Mouse (Mus musculus) bone marrow, adult 2 months (tissue): ENCODE data around the gene Serpina10. TPM values are rescaled to one million over a fixed set of nuclear protein-coding genes. Genes with fewer than 3 reads are reported as not detected.

ENCODE experiments used
- H3K27ac ChIP-seq: fragments of 200-500 bp; 2 replicates; pipeline ENCODE4 v1.5.1; 2012; ENCODE audit warnings: low read depth, mild to moderate bottlenecking, control low read depth, inconsistent platforms, low read length; ENCODE audit not compliant: control insufficient read depth, poor library complexity, insufficient read depth
- H3K4me1 ChIP-seq: fragments of 200-500 bp; 2 replicates; pipeline ENCODE4 v1.6.1; 2011; ENCODE audit warnings: low read length; ENCODE audit not compliant: control insufficient read depth, insufficient read depth
- H3K4me3 ChIP-seq: fragments of 200-500 bp; replicated peaks from 2 replicates; pipeline ENCODE3; 2011; ENCODE audit warnings: mild to moderate bottlenecking, low read depth, low read length, control low read depth; ENCODE audit not compliant: control insufficient read depth
- CTCF ChIP-seq: fragments of 200-500 bp; IDR thresholded peaks from 2 replicates; pipeline ENCODE4 v1.5.1; 2011; ENCODE audit warnings: low read length, control low read depth; ENCODE audit not compliant: control insufficient read depth, insufficient read depth
- POLR2A ChIP-seq: fragments of 200-500 bp; IDR thresholded peaks from 2 replicates; pipeline ENCODE4 v1.6.1; 2011; ENCODE audit warnings: low read depth, mild to moderate bottlenecking, control low read depth, low read length, borderline replicate concordance; ENCODE audit not compliant: control insufficient read depth
- WGBS: fragments of 180-500 bp; shearing (Covaris S2); methylation state at CpG from one replicate; pipeline ENCODE4 v1.1.7; 2018; 5-methylcytosine and 5-hydroxymethylcytosine counted together
- polyA plus RNA-seq: library from polyadenylated mRNA; stranded (reverse); fragments of >200 nt; gene quantifications from 2 replicates; pipeline ENCODE4 v1.2.4, GENCODE M21; 2011; ENCODE audit warnings: low replicate concordance; ENCODE audit not compliant: missing spikeins, insufficient read depth, insufficient read length

Gene Serpina10
- polyA plus RNA-seq, 1 experiment = 0.82 TPM

- WGBS = 79% methylated on average over 3 of the region's 3 CpGs
Measured at GRCm38 (mm10) chr12:103643818-103644217, 12.6 kb upstream of the Serpina10 start.

GRCm38 (mm10) chr12:103643336-103643735, 12.1 kb upstream of the Serpina10 start:
- TF ChIP-seq CTCF (peak; percentile 50), POLR2A (no peak)
- 0% methylated on average over 2 of the region's 2 CpGs for WGBS
- H3K4me3 ChIP-seq = no peak overlapping the region
- no peak overlapping the region for H3K27ac ChIP-seq
- H3K4me1 ChIP-seq = no peaks in the 10 kb centered on the region

More at GRCm38 (mm10) chr12:103643818-103644217, 12.6 kb upstream of the Serpina10 start:
- TF ChIP-seq POLR2A = no peak
- no peak for TF ChIP-seq CTCF
- no peaks in the 10 kb centered on the region for H3K4me1 ChIP-seq
- no peak overlapping the region for H3K4me3 ChIP-seq
- H3K27ac ChIP-seq = no peak overlapping the region

GRCm38 (mm10) chr12:103635846-103636245, 4.6 kb upstream of the Serpina10 start:
- H3K27ac ChIP-seq = no peak overlapping the region
- no peak overlapping the region for H3K4me3 ChIP-seq
- TF ChIP-seq CTCF (no peak), POLR2A (no peak)
- 68% methylated on average over 2 of the region's 2 CpGs for WGBS
- no peaks in the 10 kb centered on the region for H3K4me1 ChIP-seq

GRCm38 (mm10) chr12:103634430-103634829, 3.2 kb upstream of the Serpina10 start:
- Histone ChIP-seq H3K4me1 (no peaks in the 10 kb centered on the region), H3K4me3 (no peak overlapping the region), H3K27ac (no peak overlapping the region)
- 65% methylated on average over 2 of the region's 2 CpGs for WGBS
- TF ChIP-seq POLR2A = no peak

- Histone ChIP-seq H3K27ac (no peak overlapping the region), H3K4me3 (no peak overlapping the region), H3K4me1 (no peaks in the 10 kb centered on the region)
- WGBS = 70% methylated on average over 10 of the region's 10 CpGs
- TF ChIP-seq POLR2A (no peak), CTCF (no peak)
Measured at GRCm38 (mm10) chr12:103616860-103617261, 14.4 kb downstream of the Serpina10 start.

GRCm38 (mm10) chr12:103615734-103616133, 15.5 kb downstream of the Serpina10 start:
- H3K27ac ChIP-seq = no peak overlapping the region
- no peak overlapping the region for H3K4me3 ChIP-seq
- TF ChIP-seq CTCF (no peak), POLR2A (no peak)
- H3K4me1 ChIP-seq = no peaks in the 10 kb centered on the region
- 67% methylated on average over 4 of the region's 4 CpGs for WGBS

- 68% methylated on average over 1 of the region's 1 CpGs for WGBS
Measured at GRCm38 (mm10) chr12:103615141-103615540, 16.1 kb downstream of the Serpina10 start.

GRCm38 (mm10) chr12:103601839-103602238, 29.4 kb downstream of the Serpina10 start:
- no peak overlapping the region for H3K4me3 ChIP-seq
- peaks cover 1% of the 10 kb centered on the region; the same call in 1 of the 2 replicates for H3K4me1 ChIP-seq
- no peak overlapping the region for H3K27ac ChIP-seq
- TF ChIP-seq POLR2A (no peak), CTCF (no peak)
- WGBS = 71% methylated on average over 3 of the region's 3 CpGs

More at GRCm38 (mm10) chr12:103615141-103615540, 16.1 kb downstream of the Serpina10 start:
- Histone ChIP-seq H3K4me1 (no peaks in the 10 kb centered on the region), H3K27ac (no peak overlapping the region), H3K4me3 (no peak overlapping the region)
- TF ChIP-seq CTCF = no peak
- TF ChIP-seq POLR2A = no peak

- peaks cover 1% of the 10 kb centered on the region; the same call in 1 of the 2 replicates for H3K4me1 ChIP-seq
- H3K27ac ChIP-seq = no peak overlapping the region
- H3K4me3 ChIP-seq = no peak overlapping the region
- TF ChIP-seq POLR2A = no peak
- no peak for TF ChIP-seq CTCF
- WGBS = 56% methylated on average over 3 of the region's 3 CpGs
Measured at GRCm38 (mm10) chr12:103600364-103600763, 30.9 kb downstream of the Serpina10 start.
